Mouse (Mus musculus) G1E (cell line): ENCODE results near the gene Atp5k.

Source experiments
- CTCF ChIP-seq: IDR thresholded peaks from 2 replicates; pipeline ENCODE4 v1.5.1; 2012; ENCODE audit warnings: low read depth, low read length, inconsistent platforms, mixed read lengths
- GATA1 ChIP-seq: IDR thresholded peaks from 2 replicates; pipeline ENCODE4 v1.6.1; 2012; ENCODE audit warnings: borderline replicate concordance, low read length, inconsistent platforms, mixed read lengths

DNA sequence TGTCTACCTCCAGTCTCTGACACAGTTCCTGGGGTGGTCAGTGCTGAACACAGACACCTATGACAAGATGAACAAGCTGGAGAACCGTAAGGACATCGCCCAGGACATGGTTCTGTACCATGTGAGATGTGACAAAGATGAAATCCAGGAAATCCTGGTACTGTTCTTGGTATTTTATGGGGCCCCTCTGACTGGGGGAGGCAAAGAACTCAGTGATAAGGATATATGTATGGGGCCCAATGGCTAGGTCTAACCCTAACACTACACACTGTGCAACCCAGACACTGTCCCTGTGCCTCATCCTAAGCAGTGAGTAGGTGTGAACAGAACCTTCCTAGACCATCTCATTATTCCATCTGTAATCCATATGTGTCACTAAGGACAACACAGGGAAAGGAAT, 10.8 kb downstream of the Atp5k start:
- no peak for TF ChIP-seq CTCF
- no peak for TF ChIP-seq GATA1
